Mouse (Mus musculus) urinary bladder, postnatal 10 days (tissue): ENCODE data around the gene Rbms3.

Experiments used
- DNase-seq: peaks from one replicate; pipeline ENCODE4 v3.0.0; 2022; ENCODE audit warnings: low spot score

Gene Rbms3

GRCm38 (mm10) chr9:116834949-116835348, 794.8 kb downstream of the Rbms3 start:
- no peak for DNase-seq

- DNase-seq, result no peak
Measured at GRCm38 (mm10) chr9:116833677-116834076, 796.0 kb downstream of the Rbms3 start.

GRCm38 (mm10) chr9:116832822-116833221, 796.9 kb downstream of the Rbms3 start:
- no peak for DNase-seq

GRCm38 (mm10) chr9:116831386-116831785, 798.3 kb downstream of the Rbms3 start:
- DNase-seq, result no peak

- DNase-seq, result no peak
Measured at GRCm38 (mm10) chr9:116829929-116830328, 799.8 kb downstream of the Rbms3 start.

GRCm38 (mm10) chr9:116821601-116822000, 808.1 kb downstream of the Rbms3 start:
- DNase-seq, result no peak

- no peak for DNase-seq
Measured at GRCm38 (mm10) chr9:116817196-116817595, 812.5 kb downstream of the Rbms3 start.

- no peak for DNase-seq
Measured at GRCm38 (mm10) chr9:116814495-116815094, 815.1 kb downstream of the Rbms3 start.

- no peak for DNase-seq
Measured at GRCm38 (mm10) chr9:116813396-116813795, 816.3 kb downstream of the Rbms3 start.

GRCm38 (mm10) chr9:116809260-116809659, 820.5 kb downstream of the Rbms3 start:
- DNase-seq, result no peak

- no peak for DNase-seq
Measured at GRCm38 (mm10) chr9:116808401-116808800, 821.3 kb downstream of the Rbms3 start.

- DNase-seq, result no peak
Measured at GRCm38 (mm10) chr9:116807166-116808081, 822.3 kb downstream of the Rbms3 start.

GRCm38 (mm10) chr9:116803292-116803731, 826.4 kb downstream of the Rbms3 start:
- no peak for DNase-seq

- DNase-seq, result no peak
Measured at GRCm38 (mm10) chr9:116802602-116803001, 827.1 kb downstream of the Rbms3 start.

- no peak for DNase-seq
Measured at GRCm38 (mm10) chr9:116795240-116795955, 834.3 kb downstream of the Rbms3 start.

- no peak for DNase-seq
Measured at GRCm38 (mm10) chr9:116791850-116792249, 837.9 kb downstream of the Rbms3 start.

GRCm38 (mm10) chr9:116786136-116787046, 843.3 kb downstream of the Rbms3 start:
- DNase-seq, result no peak

- DNase-seq, result no peak
Measured at GRCm38 (mm10) chr9:116771820-116772219, 857.9 kb downstream of the Rbms3 start.

- no peak for DNase-seq
Measured at GRCm38 (mm10) chr9:116769358-116770054, 860.2 kb downstream of the Rbms3 start.

GRCm38 (mm10) chr9:116762395-116763025, 867.2 kb downstream of the Rbms3 start:
- DNase-seq, result no peak
